Mouse (Mus musculus) liver, embryonic 14.5 days (tissue): ENCODE results near the gene Spata32. TPM values are rescaled to one million over a fixed set of nuclear protein-coding genes. Genes with fewer than 3 reads are reported as not detected.

Source experiments
- ATAC-seq: fragments of 200-750 bp; cut with Nextera tagmentation; 2 replicates; pipeline ENCODE4 v1.8.0; 2017; ENCODE audit warnings: moderate number of reproducible peaks, mild to moderate bottlenecking, moderate library complexity; ENCODE audit not compliant: insufficient read depth
- DNase-seq, 3 experiments: peaks; one replicate each; pipeline ENCODE4 v3.0.0-alpha.2; 2012 to 2013; ENCODE audit warnings: low read depth in 3 of 3, low spot score in 3 of 3
- H3K27ac ChIP-seq: fragments of 300-500 bp; sonication (generic); 2 replicates; pipeline ENCODE4 v1.5.1; 2014; ENCODE audit warnings: moderate library complexity, mild to moderate bottlenecking, control low read depth, inconsistent platforms
- H3K27me3 ChIP-seq: fragments of 300-500 bp; sonication (generic); 2 replicates; pipeline ENCODE4 v1.6.1; 2014; ENCODE audit warnings: mild to moderate bottlenecking, low read length, moderate library complexity; ENCODE audit not compliant: control insufficient read depth, insufficient read depth
- H3K36me3 ChIP-seq: fragments of 300-500 bp; sonication (generic); replicated peaks from 2 replicates; pipeline ENCODE4 v1.6.1; 2014; ENCODE audit warnings: low read depth; ENCODE audit not compliant: control insufficient read depth, insufficient read depth
- H3K4me1 ChIP-seq, 2 experiments: fragments of 200-500 bp in 1 of 2; fragments of 300-500 bp in 1 of 2; sonication (generic) in 1 of 2; replicated peaks; 2 replicates each; pipeline ENCODE4 v1.6.1; 2012 to 2014; ENCODE audit warnings: antibody characterized with exemption in 1 of 2, inconsistent platforms in 1 of 2, low read length in 1 of 2; ENCODE audit not compliant: control insufficient read depth in 2 of 2, insufficient read depth in 2 of 2
- H3K4me2 ChIP-seq: fragments of 300-500 bp; sonication (generic); 2 replicates; pipeline ENCODE4 v1.6.1; 2014; ENCODE audit warnings: low read depth, mild to moderate bottlenecking, control low read depth, moderate library complexity
- H3K4me3 ChIP-seq, 2 experiments: fragments of 200-500 bp in 1 of 2; fragments of 300-500 bp in 1 of 2; sonication (generic) in 1 of 2; 2 replicates each; pipeline ENCODE4 v1.5.1; 2012 to 2014; ENCODE audit warnings: low read depth in 2 of 2, low read length in 2 of 2, mild to moderate bottlenecking in 2 of 2, control low read depth in 1 of 2, inconsistent platforms in 1 of 2, moderate library complexity in 1 of 2; ENCODE audit not compliant: insufficient read depth in 1 of 2
- H3K9ac ChIP-seq: fragments of 300-500 bp; sonication (generic); replicated peaks from 2 replicates; pipeline ENCODE4 v1.6.1; 2014; ENCODE audit warnings: mild to moderate bottlenecking, control low read depth, moderate library complexity
- H3K9me3 ChIP-seq: fragments of 300-500 bp; sonication (generic); 2 replicates; pipeline ENCODE4 v1.6.1; 2016; ENCODE audit warnings: low read length, mixed read lengths; ENCODE audit not compliant: control insufficient read depth
- CTCF ChIP-seq: IDR thresholded peaks from 2 replicates; pipeline ENCODE4 v1.5.1; 2016; ENCODE audit warnings: antibody characterized with exemption, low read depth, control low read depth
- EP300 ChIP-seq: IDR thresholded peaks from 2 replicates; pipeline ENCODE4 v1.6.1; 2016; ENCODE audit warnings: antibody characterized with exemption, low read depth
- WGBS: fragments of 180-500 bp; shearing (Covaris S2); extraction: QIAGEN DNeasy Blood & Tissue Kit; methylation state at CpG from one replicate; pipeline ENCODE4 v1.1.7; 2014; ENCODE audit not compliant: insufficient replicate concordance; 5-methylcytosine and 5-hydroxymethylcytosine counted together
- polyA plus RNA-seq, 2 experiments: library from polyadenylated mRNA; depleted of rRNA in 1 of 2; stranded (reverse) in 1 of 2; unstranded in 1 of 2; fragments of >200 nt; fragmentation: Nextera tagmentation in 1 of 2; extraction: Ambion mirVana in 1 of 2; gene quantifications; 2 replicates each; pipeline versions ENCODE4 v1.2.1 to v1.2.3; 2012 to 2014

The Spata32 gene
- polyA plus RNA-seq, 2 experiments = not detected

GRCm38 (mm10) chr11:103162132-103162531 is 56.1 kb downstream of the Spata32 start:
- H3K4me1 ChIP-seq = peaks cover 5 to 12% of the 10 kb centered on the region in 2 experiments; a peak in 3 of 4 replicates
- no peaks in the 10 kb centered on the region for H3K36me3 ChIP-seq
- H3K27me3 ChIP-seq = no peaks in the 10 kb centered on the region
- 68% methylated on average over 5 of the region's 5 CpGs for WGBS
- H3K27ac ChIP-seq = no peak overlapping the region
- H3K4me3 ChIP-seq = no peak overlapping the region
- no peak for ATAC-seq
- H3K9me3 ChIP-seq = no peaks in the 10 kb centered on the region
- peak in 2 of 3 experiments; percentile 34 to 48 for DNase-seq
- H3K9ac ChIP-seq = no peak overlapping the region
- TF ChIP-seq EP300 (no peak), CTCF (peak; percentile 66)
- H3K4me2 ChIP-seq = no peak overlapping the region

- Histone ChIP-seq H3K4me2 (no peak overlapping the region), H3K4me3 (no peak overlapping the region), H3K9ac (no peak overlapping the region), H3K9me3 (no peaks in the 10 kb centered on the region), H3K27me3 (no peaks in the 10 kb centered on the region), H3K4me1 (peaks cover 5 to 12% of the 10 kb centered on the region in 2 experiments; a peak in 3 of 4 replicates), H3K27ac (no peak overlapping the region), H3K36me3 (no peaks in the 10 kb centered on the region)
- 57% methylated on average over 7 of the region's 7 CpGs for WGBS
- DNase-seq (no peak), ATAC-seq (no peak)
- TF ChIP-seq EP300 (no peak), CTCF (peak; percentile 23)
Measured at GRCm38 (mm10) chr11:103161449-103161848, 56.8 kb downstream of the Spata32 start.

- H3K9me3 ChIP-seq = no peaks in the 10 kb centered on the region
- no peak overlapping the region for H3K9ac ChIP-seq
- WGBS = 75% methylated on average over 11 of the region's 11 CpGs
- H3K4me2 ChIP-seq = no peak overlapping the region
- ATAC-seq (no peak), DNase-seq (no peak)
- no peak overlapping the region for H3K4me3 ChIP-seq
- peaks cover 5 to 12% of the 10 kb centered on the region in 2 experiments; a peak in 3 of 4 replicates for H3K4me1 ChIP-seq
- no peaks in the 10 kb centered on the region for H3K36me3 ChIP-seq
- no peaks in the 10 kb centered on the region for H3K27me3 ChIP-seq
- H3K27ac ChIP-seq = no peak overlapping the region
- TF ChIP-seq CTCF (no peak), EP300 (no peak)
Measured at GRCm38 (mm10) chr11:103160738-103161137, 57.5 kb downstream of the Spata32 start.

- Histone ChIP-seq H3K36me3 (no peaks in the 10 kb centered on the region), H3K4me3 (peak overlapping the region; percentile 41 to 46), H3K4me1 (peaks cover 5 to 6% of the 10 kb centered on the region in 2 experiments; a peak in 3 of 4 replicates), H3K9me3 (no peaks in the 10 kb centered on the region), H3K9ac (peak overlapping the region; percentile 38), H3K27ac (peak overlapping the region; percentile 9; the same call in 1 of the 2 replicates), H3K4me2 (peak overlapping the region; percentile 70), H3K27me3 (no peaks in the 10 kb centered on the region)
- ATAC-seq (peak; percentile 96), DNase-seq (peak; percentile 79 to 81 (median 80))
- TF ChIP-seq CTCF (peak; percentile 99), EP300 (no peak)
- 4% methylated on average over 25 of the region's 25 CpGs for WGBS
Measured at GRCm38 (mm10) chr11:103158621-103159478, 59.4 kb downstream of the Spata32 start.

Other genes with a start within 250 kb of the Spata32 start
- gene Nmt1, start 190.2 kb downstream of the Spata32 start, polyA plus RNA-seq (2012; rRNA removed) = 18.4 and 22.3 TPM in 2 replicates
- 44.3 and 51.2 TPM in 2 replicates for gene Nmt1, start 190.2 kb downstream of the Spata32 start, polyA plus RNA-seq (2014; fragmentation: Nextera tagmentation; extraction: Ambion mirVana)
- 25.1 and 27.8 TPM in 2 replicates for gene Dcakd, start 190.1 kb downstream of the Spata32 start, polyA plus RNA-seq (2012; rRNA removed)
- 25.7 and 30.6 TPM in 2 replicates for gene Dcakd, start 190.1 kb downstream of the Spata32 start, polyA plus RNA-seq (2014; fragmentation: Nextera tagmentation; extraction: Ambion mirVana)
- 0.31 and 0.36 TPM in 2 replicates for gene Plcd3, start 116.8 kb downstream of the Spata32 start, polyA plus RNA-seq (2012; rRNA removed)
- 0.06 and 0.29 TPM in 2 replicates for gene Plcd3, start 116.8 kb downstream of the Spata32 start, polyA plus RNA-seq (2014; fragmentation: Nextera tagmentation; extraction: Ambion mirVana)
- gene Acbd4, start 116.8 kb downstream of the Spata32 start, polyA plus RNA-seq (2012; rRNA removed) = 22.2 and 27.3 TPM in 2 replicates
- gene Acbd4, start 116.8 kb downstream of the Spata32 start, polyA plus RNA-seq (2014; fragmentation: Nextera tagmentation; extraction: Ambion mirVana) = 49.7 and 63.2 TPM in 2 replicates
- gene Hexim1, start 102.2 kb downstream of the Spata32 start, polyA plus RNA-seq (2012; rRNA removed) = 8.4 and 11.4 TPM in 2 replicates
- gene Hexim1, start 102.2 kb downstream of the Spata32 start, polyA plus RNA-seq (2014; fragmentation: Nextera tagmentation; extraction: Ambion mirVana) = 2.4 and 2.6 TPM in 2 replicates
- 2.2 and 3.5 TPM in 2 replicates for gene Hexim2, start 86.0 kb downstream of the Spata32 start, polyA plus RNA-seq (2012; rRNA removed)
- gene Hexim2, start 86.0 kb downstream of the Spata32 start, polyA plus RNA-seq (2014; fragmentation: Nextera tagmentation; extraction: Ambion mirVana) = 3.4 and 4.4 TPM in 2 replicates
- gene Fmnl1, start 47.3 kb downstream of the Spata32 start, polyA plus RNA-seq (2012; rRNA removed) = 2.3 and 3.5 TPM in 2 replicates
- 2.3 and 3.5 TPM in 2 replicates for gene Fmnl1, start 47.3 kb downstream of the Spata32 start, polyA plus RNA-seq (2014; fragmentation: Nextera tagmentation; extraction: Ambion mirVana)
- gene 1700023F06Rik, start 9.9 kb downstream of the Spata32 start, polyA plus RNA-seq (2012; rRNA removed) = not detected in 2 replicates
- not detected in 2 replicates for gene 1700023F06Rik, start 9.9 kb downstream of the Spata32 start, polyA plus RNA-seq (2014; fragmentation: Nextera tagmentation; extraction: Ambion mirVana)
- 0.47 and 0.54 TPM in 2 replicates for gene Map3k14, start 49.0 kb upstream of the Spata32 start, polyA plus RNA-seq (2012; rRNA removed)
- gene Map3k14, start 49.0 kb upstream of the Spata32 start, polyA plus RNA-seq (2014; fragmentation: Nextera tagmentation; extraction: Ambion mirVana) = 0.14 and 0.18 TPM in 2 replicates
- gene Arhgap27, start 145.3 kb upstream of the Spata32 start, polyA plus RNA-seq (2012; rRNA removed) = 2.6 TPM in 2 replicates
- 1.4 and 1.5 TPM in 2 replicates for gene Arhgap27, start 145.3 kb upstream of the Spata32 start, polyA plus RNA-seq (2014; fragmentation: Nextera tagmentation; extraction: Ambion mirVana)
- 3.7 TPM in 2 replicates for gene Plekhm1, start 194.3 kb upstream of the Spata32 start, polyA plus RNA-seq (2012; rRNA removed)
- gene Plekhm1, start 194.3 kb upstream of the Spata32 start, polyA plus RNA-seq (2014; fragmentation: Nextera tagmentation; extraction: Ambion mirVana) = 3.3 and 3.9 TPM in 2 replicates